Mouse (Mus musculus) monocyte, adult 2 months (primary cell): ENCODE measurements around the gene Ganc.
A peak's percentile ranks its signal among the peaks of the same experiment; 100 is the strongest.

Experiments
- DNase-seq, 2 experiments: peaks; one replicate each; pipeline ENCODE4 v3.0.0; 2022; ENCODE audit warnings: low spot score in 2 of 2, low read depth in 1 of 2

Gene Ganc

DNA sequence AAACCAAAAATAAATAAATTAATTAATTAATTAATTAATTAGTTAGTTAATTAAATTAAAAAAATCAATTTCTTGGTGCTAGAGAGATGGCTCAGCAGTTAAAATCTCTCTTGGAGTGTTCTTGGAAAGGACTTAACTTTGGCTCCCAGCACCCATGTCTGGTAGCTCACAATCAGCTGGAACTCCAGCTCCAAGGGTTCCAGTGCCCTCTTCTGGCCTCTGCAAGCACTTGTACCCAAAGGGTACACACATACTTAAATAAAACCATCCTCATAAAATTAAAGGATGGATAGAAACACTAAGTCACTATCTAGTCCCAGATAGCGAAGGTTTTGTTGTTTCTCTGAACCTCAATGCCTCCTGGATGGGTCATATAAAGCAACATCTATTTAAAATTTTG lies 43.6 kb downstream of the Ganc start:
- no peak for DNase-seq

DNA sequence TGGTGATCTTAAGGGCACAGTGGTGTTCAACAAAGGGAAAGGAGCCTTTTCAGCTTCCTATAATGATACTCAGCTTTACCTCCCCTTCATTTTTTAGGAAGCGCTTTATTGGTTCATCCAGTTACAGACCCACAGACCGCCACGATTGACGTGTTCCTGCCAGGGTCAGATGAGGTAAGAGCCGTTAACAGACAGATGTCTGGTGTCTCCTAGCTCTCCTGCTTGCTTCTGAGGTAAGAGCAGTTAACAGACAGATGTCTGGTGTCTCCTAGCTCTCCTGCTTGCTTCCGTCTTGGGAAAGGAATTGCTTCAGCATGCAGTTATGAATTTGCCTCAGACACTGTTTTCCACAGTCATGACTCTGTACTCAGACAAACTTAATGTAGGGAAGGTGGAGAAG lies 47.0 kb downstream of the Ganc start:
- no peak for DNase-seq

DNA sequence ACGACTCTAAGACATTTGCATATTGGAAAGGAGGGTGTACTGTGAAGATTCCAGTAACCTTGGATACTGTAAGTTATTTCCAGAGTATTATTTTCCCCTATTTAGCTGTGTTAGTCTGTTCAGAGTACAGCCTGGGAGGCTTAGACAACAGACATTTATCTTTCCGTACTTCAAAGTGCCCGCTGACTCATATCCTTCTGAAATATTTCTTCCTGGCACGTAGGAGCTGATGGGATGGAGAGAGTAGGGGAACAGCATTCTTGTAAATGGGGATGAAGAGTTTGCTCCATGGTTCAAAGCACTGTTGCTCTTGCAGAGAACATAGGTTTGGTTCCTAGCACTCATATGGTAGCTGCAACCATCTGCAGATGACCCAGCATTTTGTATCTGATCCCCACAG lies 48.9 kb downstream of the Ganc start:
- no peak for DNase-seq

DNA sequence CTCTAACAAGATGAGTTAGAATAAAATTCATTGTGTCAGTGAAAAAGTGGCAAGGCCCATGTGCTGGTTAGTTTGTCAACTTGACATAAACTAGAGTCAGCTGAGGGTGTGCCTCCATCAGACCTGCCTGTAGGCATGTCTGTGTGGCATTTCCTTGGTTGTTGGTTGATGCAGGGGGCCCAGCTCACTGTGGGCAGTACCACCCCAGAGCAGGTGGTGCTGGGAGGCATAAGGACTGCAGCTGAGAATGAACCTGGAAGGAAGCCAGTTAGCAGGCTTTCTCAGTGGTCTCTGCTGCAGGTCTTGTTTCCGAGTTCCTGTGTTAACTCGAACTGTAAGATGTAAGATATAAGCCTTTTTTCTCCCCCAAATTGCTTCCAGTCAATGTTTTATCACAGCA lies 51.3 kb downstream of the Ganc start:
- no peak for DNase-seq

DNA sequence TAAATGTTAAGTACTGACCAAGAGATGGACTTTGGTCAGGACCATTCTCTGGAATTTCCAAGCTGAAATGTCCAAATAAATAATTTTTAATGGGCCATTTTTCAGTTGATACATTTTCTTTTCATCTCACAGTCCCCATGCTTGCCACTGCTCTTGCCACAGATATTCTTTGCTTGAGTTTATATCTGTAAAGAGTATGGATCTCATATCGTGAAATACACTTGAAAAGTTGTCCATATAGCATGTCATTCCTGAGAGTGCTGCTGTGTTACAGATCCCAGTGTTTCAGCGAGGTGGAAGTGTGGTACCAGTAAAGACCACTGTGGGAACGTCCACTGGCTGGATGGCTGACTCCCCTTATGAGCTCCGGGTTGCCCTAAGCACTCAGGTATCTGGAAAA lies 52.0 kb downstream of the Ganc start, which contains the start of gene Capn3:
Gene Capn3 (plus strand): TSS at position 301 of the 400 bp plus-strand sequence.
- no peak for DNase-seq

DNA sequence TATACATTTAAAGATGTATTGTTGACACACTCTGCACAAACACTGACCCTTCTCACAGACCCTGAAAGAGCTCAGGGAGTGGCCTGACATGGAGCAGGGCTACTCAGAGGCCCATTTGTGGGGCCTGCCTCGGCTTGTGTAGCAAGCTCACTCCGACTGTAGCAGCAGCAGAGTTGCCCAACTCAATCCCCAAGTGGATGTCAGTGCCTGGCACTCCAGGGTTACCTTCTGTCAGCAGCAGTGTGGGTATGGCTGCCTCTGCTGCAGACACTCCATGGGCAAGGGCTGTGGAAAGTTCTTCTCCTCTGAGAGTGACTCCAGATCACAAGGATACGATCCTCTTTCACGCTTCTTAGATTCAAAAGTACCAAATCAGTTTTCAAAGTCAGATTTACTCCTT lies 56.5 kb downstream of the Ganc start:
- DNase-seq = no peak

DNA sequence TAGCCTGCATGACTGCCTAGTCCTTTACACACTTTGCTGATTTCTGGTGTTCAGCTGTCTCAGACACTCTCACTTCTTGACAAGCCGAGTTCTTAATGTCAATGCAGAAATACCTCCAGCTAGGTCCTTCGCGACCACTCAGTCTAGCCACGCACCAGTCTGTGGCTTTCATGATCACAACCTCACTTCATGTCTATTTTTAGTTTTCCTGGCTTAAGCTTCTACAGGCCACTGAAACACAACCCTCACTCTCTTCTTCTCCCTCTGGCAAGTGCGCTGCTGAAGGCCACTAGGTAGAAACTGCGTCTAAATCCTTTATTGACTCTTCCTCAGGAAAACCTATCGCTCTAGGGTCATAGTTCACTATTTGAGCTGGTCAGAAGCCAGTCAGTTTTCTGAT lies 59.6 kb downstream of the Ganc start:
- DNase-seq = no peak

DNA sequence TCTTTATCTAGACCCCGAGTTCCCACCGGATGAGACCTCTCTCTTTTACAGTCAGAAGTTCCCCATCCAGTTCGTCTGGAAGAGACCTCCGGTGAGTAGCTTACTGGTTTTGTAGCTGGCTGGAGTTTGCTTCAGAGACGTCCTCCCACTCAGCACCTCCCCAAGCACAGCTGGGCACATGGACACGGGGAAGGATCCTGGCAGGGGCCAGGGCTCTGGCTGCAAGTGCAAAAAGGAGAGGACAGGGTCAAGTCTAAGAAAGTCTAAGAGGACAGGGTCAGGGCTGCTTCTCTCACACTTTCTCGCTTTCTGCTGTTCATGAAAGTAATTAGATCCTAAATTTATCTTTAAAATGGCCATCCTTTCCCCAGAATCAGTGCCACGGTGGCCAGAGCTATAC lies 60.4 kb downstream of the Ganc start:
- no peak for DNase-seq

DNA sequence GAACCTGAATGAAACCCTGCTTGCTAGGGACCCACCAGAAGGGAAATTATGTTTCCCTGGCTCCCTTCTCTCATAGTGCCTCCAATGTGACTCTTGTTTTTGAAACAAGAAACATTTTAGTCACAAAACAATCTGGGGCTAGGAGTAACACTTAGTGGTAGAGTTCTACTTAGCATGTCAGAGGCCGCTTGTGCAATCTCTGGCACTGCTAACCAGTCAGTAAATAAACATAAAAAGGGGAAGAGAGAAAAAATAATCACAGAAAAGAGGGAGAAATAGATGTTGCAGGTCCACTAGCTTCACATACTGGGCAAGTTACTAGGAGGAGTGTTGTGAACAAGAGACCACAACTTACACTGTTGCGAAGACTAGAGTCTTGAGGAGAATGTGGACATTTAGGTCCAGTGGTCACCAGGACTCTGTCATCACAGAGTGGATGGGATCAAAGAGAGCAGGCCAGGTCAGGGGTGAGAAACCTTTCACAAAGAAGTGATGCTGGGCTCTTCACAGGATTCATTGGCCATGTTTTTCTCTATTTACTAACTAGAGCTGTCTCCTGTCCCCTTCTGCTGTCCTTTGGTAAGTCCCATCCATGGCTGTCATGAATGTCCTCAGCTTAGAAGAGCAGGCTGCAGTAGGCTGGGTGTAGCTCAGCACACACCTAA lies 61.2 kb downstream of the Ganc start:
- no peak for DNase-seq

DNA sequence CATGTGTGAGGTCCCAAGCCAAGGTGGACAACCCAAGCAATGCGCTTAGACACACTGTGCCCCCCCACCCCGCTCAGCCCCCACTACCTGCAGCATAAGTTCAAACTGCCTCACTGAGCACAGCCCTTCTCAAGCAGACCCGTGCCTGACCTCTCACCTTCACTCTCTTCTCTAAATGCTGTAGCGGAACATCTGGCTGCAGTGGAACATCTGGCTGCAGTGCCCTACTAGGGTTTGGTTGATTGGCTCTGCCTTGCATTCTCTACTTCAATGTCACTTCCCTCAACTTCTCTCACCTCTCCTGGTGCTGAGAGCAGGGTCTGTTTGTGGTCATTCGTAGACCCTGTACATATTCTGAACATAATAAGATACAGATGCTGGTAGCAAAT lies 61.7 kb downstream of the Ganc start:
- no peak for DNase-seq

DNA sequence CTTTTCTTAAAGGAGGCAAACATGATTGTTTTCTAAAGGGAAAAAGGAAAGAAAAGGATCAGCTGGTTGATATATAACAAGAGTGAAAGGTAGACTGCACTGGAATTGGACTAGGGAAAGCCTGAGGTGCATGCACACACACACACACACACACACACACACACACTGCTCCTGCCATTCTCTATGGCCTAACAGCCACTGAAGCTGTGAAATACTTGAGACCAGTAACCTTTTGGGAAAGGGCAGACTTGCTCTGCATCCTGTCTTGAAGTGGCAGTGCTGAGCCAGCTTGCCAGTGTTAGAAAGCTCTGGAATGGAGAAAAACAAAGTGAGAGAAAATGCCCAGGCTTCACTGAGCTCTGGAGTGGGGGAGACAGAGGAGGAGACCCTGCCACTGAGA lies 64.3 kb downstream of the Ganc start:
- DNase-seq = no peak

DNA sequence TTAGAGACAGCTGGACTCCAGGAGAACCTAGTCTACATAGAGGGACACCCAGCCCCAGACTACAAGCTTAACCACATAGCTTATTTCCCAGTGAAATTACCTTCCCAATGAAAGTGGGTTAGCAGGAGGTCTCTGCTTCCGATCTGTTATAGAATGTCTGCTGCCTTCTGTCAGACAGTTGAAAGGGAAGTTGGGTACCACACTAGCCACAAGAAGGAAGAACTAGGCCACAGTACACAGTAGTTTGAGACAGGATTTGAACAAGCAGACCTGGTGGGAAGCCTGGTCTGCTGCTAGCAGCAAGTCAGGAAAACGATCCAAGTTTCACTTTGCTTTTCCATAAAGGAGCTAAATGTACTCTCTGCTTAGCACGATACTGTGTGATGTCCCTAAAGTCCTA lies 65.5 kb downstream of the Ganc start:
- DNase-seq = no peak

DNA sequence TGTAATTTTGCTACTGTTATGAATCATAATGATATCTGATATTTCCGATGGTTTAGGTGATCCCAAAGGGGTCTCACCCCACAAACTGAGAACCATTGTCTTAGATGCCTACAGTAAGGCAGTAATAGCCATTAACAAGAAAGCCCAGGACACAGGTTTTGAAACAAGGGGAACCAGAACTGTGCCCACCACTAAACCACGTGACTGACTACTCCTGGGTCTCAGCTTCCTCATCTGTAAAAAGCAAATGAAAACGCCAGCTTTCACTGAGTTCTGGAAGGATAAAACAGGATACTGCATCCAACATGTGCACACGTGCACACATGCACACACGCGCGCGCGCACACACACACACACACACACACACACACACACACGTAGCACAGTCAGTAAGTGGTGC lies 66.0 kb downstream of the Ganc start:
- DNase-seq = no peak

DNA sequence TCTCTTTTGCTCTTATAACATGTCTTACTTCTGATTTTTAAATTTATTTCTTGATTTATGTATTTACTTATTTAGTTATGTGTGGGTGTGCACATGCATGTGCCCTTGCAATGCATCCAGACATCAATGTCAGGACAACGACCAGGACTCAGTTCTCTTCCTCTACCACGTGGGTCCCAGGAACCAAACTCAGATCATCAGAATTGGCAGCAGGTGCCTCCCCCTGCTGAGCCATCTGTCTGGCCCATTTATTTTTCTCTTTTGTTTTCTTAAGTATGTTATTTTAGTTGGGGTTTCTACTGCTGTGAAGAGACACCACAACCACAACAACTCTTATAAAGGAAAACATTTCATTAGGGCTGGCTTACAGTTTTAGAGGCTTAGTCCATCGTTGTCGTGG lies 67.2 kb downstream of the Ganc start:
- no peak for DNase-seq

DNA sequence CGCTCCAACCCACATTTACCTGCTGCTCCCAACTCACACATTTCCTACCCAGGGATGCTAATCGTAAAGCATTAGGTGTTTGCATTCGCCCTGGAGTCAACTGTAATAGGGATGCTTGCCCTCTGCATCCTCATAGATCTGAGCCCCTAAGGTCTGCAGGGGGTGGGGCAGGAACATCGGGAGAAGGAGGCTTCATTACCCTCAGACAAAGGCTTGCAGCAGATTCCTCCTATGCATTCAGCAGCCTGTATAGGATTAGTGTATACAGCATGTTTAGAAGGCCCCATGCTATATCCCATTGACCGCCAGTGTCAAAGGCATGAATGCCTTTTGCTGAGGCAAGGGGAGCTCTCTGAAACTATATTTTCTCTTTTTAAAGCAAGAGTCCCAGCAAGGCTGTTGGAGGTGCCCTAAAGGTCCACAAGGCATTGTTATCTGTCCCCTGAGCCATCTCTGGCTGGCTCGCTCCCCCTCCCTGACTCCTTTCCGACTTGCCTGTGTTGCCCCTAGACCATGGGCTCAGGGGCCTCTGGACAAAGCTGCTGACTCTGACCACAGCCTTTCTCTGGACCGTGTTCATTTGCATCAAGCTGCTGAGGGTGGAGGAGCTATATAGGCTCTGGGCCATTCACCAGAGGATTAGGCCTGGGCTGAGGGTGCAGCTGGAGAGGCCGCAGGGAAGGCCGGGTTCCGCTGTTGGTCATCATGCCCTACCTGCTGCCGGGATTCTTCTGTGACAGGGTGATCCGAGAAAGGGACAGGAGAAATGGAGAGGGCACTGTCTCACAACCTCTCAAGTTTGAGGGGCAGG lies 72.8 kb downstream of the Ganc start:
- DNase-seq = no peak

DNA sequence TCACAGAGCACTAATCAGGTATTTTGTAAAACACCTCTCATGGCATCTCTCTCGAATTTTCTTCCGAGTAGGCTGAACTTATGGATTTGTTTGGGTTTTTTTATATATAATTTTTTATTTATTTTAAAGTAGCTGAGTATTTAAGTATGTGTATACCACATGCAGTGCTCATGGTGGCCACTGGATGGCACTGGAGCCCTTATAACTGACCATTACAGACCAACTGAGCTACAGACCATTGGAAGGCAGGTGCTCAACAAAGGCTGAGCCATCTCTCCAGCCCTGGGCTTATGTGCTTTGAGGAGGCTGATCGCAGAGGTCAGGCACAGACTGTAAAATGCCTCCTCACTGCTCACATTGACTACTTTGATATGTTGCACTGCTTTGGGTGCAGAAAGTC lies 74.9 kb downstream of the Ganc start:
- DNase-seq = peak; percentile 26 to 48

DNA sequence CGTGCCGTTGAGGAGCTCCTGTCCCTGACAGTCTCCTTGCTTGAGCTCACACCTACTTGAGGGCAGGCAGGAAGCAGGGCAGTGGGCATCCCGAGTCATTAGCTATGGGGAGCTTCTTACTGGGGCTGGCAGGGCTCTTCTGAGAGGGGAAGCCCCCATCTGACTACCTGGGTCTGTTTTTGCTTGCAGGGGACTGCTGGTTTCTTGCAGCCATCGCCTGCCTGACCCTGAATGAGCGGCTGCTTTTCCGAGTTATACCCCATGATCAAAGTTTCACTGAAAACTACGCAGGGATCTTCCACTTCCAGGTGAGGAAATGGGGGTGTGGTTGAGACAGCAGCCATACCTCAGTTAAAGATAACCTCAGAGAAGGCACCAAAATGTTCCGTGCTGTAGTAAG lies 78.2 kb downstream of the Ganc start:
- DNase-seq = no peak

DNA sequence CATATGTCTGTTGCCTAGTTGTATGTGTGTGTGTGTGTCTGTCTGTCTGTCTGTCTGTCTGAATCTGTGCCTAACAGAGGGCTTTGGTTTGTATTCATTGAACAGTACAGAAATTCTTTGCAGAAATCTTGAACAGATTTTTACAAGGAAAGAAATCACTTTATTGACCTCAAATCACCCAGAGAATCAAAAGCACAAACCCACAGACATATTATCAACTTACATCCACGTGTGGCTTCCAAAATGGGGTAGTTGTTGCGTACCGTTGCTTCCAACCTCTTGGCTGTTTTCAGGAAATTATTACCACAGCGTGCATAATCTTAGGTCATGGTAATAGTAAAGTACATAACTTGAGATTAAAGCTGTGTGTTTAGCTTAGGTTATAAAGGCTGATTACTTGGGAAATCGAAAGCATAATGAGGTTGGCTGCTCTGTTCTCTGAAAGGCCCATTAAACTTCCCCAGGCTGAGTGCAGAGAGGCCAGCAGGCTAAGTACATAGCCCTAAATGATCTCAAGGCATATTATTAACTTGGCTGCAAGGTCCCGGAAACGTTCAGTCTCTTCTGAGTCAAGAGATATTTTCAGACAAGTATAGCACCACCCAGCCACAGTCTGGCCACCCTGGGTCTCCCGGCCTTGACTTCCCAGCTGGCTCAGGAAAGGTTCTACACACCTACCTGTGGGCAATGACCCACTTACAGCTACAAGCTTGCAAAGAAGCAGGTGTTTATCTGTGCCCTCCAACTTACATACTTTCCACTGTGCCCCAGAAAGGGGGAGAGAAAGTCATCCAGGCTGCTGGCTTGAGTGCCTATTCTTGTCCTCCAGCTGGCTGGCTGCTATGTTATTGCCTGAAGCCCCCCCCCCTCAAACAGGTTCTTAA lies 79.1 kb downstream of the Ganc start:
- DNase-seq = no peak

DNA sequence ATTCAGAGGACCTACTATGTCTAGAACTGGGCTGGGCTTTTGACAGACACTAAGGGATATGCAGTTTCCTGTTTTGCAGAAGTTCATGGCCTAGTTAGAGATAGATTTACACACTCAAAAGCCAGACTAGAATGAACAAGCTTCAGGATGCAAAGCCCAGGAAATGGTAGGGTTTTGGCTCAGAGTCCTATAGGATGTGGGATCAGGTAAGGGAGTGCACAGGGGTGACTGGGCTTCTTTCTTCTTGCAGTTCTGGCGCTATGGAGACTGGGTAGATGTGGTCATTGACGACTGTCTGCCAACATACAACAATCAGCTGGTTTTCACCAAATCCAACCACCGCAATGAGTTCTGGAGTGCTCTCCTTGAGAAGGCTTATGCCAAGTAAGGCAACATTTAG lies 80.5 kb downstream of the Ganc start:
- no peak for DNase-seq

DNA sequence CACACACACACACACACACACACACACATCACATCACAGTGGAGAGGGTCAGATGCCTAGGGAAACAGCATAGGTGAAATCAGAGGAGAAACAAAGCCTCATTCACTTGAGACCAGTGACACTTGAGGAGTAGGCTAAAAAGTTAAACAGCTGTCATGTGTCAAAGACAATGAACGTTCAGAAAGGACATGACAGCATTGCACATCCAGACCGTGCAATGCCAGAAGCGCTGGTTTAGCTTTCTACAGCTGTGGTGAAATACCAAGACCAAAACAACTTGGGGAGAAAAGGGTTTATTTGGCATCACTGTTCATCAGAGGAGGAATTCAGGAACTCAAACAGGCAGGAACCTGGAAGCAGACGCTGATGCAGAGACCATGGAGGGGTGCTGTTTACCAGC lies 89.6 kb downstream of the Ganc start:
- no peak for DNase-seq

DNA sequence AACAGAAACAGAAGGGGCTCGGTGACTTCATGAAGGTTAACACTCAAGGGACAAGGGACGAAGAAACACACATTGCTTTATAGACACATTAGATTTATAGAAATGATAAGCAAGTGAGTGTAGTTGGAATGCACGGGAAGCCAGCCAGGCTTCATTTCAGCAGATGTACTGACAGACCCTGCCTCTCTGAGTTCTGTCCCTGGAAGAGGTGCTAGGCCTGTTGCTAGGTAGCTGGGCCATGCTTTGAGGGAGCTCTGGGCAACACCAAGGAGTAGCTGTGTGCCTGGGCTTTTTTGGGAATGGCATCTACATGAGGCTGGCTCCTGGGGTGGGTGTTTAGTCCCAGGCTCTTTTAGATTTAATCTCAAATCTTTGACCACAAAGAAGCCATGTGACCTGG lies 92.8 kb downstream of the Ganc start:
- DNase-seq = no peak

DNA sequence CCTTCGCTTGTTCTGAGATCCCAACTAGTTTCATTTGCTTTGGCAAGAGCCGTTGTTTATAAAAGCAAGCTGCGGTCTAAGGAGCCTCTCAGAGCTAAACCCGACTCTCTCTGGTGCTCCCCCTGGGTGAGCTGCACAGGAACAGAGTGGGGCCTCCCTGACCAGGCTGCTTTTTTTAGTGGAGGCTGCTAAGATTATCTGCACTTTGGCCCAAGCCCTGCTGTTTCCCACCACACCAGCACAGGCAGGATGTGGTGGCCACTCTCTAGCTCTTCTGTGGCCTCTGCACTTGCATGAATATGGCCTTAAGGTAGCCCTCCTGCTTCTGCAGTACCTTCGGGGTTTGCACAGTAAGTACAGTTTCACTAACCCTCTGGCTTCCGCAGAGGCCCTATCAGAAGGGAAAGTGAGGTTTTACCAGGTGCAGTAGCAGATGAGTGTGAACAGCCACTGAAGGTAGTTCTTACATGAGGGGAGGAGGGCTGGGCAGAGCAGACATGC lies 96.3 kb downstream of the Ganc start:
- DNase-seq = no peak
